Mouse (Mus musculus): ENCODE results near the gene Calml4. TPM values are rescaled to one million over a fixed set of nuclear protein-coding genes. Genes with fewer than 3 reads are reported as not detected.

Calml4 gene
- polyA plus RNA-seq (2014; fragmentation: Nextera tagmentation; extraction: Ambion mirVana): 0.24 and 0.79 TPM in 2 replicates

DNA sequence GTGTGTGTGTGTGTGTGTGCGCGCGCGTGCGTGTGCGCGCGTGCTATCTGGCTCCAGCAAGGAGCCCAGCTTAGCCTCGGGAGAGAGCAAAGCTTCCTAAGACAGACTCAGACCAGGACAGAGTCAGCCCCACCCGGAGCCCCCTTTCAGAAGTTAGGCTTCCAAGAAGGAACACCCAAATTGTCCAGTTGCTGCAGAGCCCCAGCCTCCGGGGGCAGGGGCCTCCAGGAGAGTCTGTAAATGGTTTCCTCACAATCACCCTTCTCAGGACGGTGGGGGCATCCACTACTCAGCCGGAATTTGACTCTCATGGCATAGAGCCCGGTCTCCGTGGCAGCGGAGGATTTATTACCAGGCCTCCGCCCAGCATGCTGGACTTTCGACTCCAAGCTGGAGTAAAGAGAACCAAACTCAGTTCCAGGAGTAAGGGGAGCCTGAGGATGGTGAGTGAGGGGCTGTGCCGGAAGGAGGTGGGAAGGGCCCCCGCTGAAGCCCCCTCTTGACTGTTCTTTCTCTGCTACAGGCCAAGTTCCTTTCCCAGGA lies at the start of gene Calml4:
Gene Calml4 (plus strand): TSS at position 362 of the 543 bp plus-strand sequence.
- Histone ChIP-seq H3K27me3 (ENCODE audit: control insufficient read depth, insufficient read depth, low read length) (no peaks in the 10 kb centered on the region), H3K36me3 (ENCODE audit: control insufficient read depth, insufficient read depth, low read length) (no peaks in the 10 kb centered on the region), H3K9ac (ENCODE audit: low read depth, low read length) (no peak within 1 kb of the TSS), H3K27ac (ENCODE audit: low read depth, low read length) (no peak within 1 kb of the TSS), H3K4me2 (no peak within 1 kb of the TSS), H3K9me3 (replicated peaks; ENCODE audit: control insufficient read depth, low read length) (no peaks in the 10 kb centered on the region), H3K4me3 (ENCODE audit: low read depth, low read length) (no peak within 1 kb of the TSS), H3K4me1 (ENCODE audit: control insufficient read depth, insufficient read depth, low read length) (peaks cover 8% of the 10 kb centered on the region)
- WGBS (ENCODE audit: insufficient replicate concordance): 68% methylated on average over 20 of the region's 20 CpGs
- no peak for ATAC-seq (replicated peaks; ENCODE audit: insufficient number of reproducible peaks, low FRiP score, low TSS enrichment)

DNA sequence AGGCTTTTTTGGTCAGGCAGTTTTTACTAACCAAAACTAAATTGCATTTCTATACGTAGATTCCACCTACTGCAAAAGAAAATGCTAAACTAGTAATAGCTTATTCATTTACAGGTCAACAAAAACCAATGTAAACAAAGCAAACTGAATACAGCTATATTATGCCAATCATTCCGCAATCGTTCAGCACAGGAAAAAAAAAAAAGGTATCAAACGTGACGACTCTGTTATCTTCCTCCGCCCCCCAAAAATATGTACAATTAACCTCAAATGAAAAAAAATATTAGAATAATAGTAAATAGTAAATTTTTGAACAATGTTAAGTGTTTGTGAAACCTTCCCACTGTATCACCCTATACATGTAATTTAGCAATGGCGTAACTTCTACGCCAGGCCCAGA lies 47.8 kb upstream of the Calml4 start:
- Histone ChIP-seq H3K36me3 (ENCODE audit: control insufficient read depth, insufficient read depth, low read length) (no peaks in the 10 kb centered on the region), H3K4me2 (peak overlapping the region; percentile 99), H3K27me3 (ENCODE audit: control insufficient read depth, insufficient read depth, low read length) (no peaks in the 10 kb centered on the region), H3K9me3 (replicated peaks; ENCODE audit: control insufficient read depth, low read length) (no peaks in the 10 kb centered on the region), H3K9ac (ENCODE audit: low read depth, low read length) (peak overlapping the region; percentile 97), H3K27ac (ENCODE audit: low read depth, low read length) (no peak overlapping the region), H3K4me3 (ENCODE audit: low read depth, low read length) (peak overlapping the region; percentile 94), H3K4me1 (ENCODE audit: control insufficient read depth, insufficient read depth, low read length) (peaks cover 10% of the 10 kb centered on the region)
- ATAC-seq (replicated peaks; ENCODE audit: insufficient number of reproducible peaks, low FRiP score, low TSS enrichment): no peak
- 14% methylated on average over 8 of the region's 8 CpGs for WGBS (ENCODE audit: insufficient replicate concordance)

DNA sequence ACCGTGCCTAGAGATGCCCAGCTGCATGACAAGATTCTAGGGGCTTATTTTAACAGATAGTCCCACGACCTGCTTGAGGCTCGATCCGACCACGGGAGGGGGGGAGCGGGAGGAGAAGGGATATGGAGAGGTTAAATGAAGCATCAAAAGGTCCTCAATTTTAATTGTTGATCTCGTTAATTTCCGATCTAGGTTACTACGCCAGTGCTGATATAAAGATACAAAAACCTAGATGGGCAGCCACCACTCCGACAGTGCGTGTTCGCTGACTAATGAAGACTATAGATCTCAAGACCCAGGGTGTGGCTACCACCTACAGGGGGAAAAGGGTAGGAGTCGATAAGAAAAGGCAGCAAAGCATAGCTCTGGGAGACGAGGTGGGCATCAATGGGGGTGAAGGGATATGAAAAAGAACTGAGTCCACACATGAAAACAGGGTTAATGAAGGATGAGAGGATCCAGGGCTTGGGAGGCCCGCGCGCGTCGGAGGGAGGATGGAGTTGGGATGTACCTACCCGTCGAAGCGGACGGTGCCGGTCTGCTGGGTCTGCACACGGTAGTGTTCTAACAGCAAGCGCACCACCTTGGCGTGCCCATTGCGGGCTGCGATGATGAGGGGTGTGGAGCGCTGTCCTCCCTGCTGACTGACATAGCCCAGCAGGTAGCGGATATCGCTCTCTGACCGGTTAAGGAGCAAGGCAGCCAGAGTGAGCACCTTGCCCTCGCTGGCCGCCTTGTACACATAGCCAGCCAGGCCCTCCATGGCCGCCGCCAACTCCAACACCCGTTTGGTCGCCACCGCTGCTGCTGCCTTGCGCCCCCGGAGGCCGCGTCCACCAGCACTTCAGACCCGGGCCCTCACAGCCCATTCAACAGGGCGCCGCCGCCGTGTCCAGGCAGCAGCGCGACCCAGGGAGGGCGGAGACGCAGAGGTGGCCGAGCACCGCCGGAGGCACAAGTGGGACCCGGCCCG lies 47.1 kb upstream of the Calml4 start:
- 1% methylated on average over 58 of the region's 58 CpGs for WGBS (ENCODE audit: insufficient replicate concordance)
- peak overlapping the region; percentile 99 for H3K4me2 ChIP-seq
- H3K27ac ChIP-seq (ENCODE audit: low read depth, low read length): peak overlapping the region; percentile 96
- peaks cover 10% of the 10 kb centered on the region for H3K4me1 ChIP-seq (ENCODE audit: control insufficient read depth, insufficient read depth, low read length)
- peak overlapping the region; percentile 97 for H3K9ac ChIP-seq (ENCODE audit: low read depth, low read length)
- H3K9me3 ChIP-seq (replicated peaks; ENCODE audit: control insufficient read depth, low read length): no peaks in the 10 kb centered on the region
- peak; percentile 39 for ATAC-seq (replicated peaks; ENCODE audit: insufficient number of reproducible peaks, low FRiP score, low TSS enrichment)
- no peaks in the 10 kb centered on the region for H3K36me3 ChIP-seq (ENCODE audit: control insufficient read depth, insufficient read depth, low read length)
- H3K4me3 ChIP-seq (ENCODE audit: low read depth, low read length): peak overlapping the region; percentile 94
- no peaks in the 10 kb centered on the region for H3K27me3 ChIP-seq (ENCODE audit: control insufficient read depth, insufficient read depth, low read length)

DNA sequence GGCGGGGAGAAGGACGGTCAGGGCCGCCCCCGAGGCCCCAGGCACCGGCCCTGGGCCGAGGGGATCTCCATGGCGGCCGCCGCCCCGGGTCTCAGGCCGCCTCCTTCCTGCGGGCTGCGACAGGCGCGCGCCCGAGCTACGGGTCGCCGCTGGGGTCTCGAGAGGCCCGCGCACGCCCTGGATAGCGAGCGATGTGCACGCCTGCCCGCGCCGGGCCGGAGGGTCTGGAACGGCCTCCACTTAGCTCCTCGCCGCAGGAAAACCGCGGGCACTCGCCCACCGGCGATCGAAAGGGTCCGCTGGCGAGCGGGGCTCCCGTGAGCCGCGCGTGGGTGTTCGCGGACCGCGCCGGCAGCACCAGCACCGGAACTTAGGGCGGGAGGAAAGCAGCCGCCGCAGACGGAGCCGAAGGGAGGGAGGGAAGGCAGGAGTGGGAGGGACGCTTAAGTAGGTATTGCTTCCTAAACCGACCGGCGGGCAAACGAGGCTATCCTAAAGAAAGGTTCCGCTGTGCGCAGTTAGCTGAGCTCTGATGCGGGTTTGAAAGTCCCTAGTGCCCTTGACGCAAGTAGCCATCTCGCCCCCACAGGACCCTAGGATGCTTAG lies 46.3 kb upstream of the Calml4 start, which contains the start of gene Fem1b:
Gene Fem1b (minus strand): TSS at position 419 of the 606 bp plus-strand sequence.
- Histone ChIP-seq H3K4me1 (ENCODE audit: control insufficient read depth, insufficient read depth, low read length) (peaks cover 10% of the 10 kb centered on the region), H3K4me2 (peak within 1 kb of the TSS; percentile 99), H3K9me3 (replicated peaks; ENCODE audit: control insufficient read depth, low read length) (no peaks in the 10 kb centered on the region), H3K27ac (ENCODE audit: low read depth, low read length) (peak within 1 kb of the TSS; percentile 96), H3K4me3 (ENCODE audit: low read depth, low read length) (peak within 1 kb of the TSS; percentile 94), H3K27me3 (ENCODE audit: control insufficient read depth, insufficient read depth, low read length) (no peaks in the 10 kb centered on the region), H3K36me3 (ENCODE audit: control insufficient read depth, insufficient read depth, low read length) (no peaks in the 10 kb centered on the region), H3K9ac (ENCODE audit: low read depth, low read length) (peak within 1 kb of the TSS; percentile 97)
- peak; percentile 85 for ATAC-seq (replicated peaks; ENCODE audit: insufficient number of reproducible peaks, low FRiP score, low TSS enrichment)
- under 1% methylated on average over 66 of the region's 68 CpGs for WGBS (ENCODE audit: insufficient replicate concordance)

GRCm38 (mm10) chr9:62812216-62813049 lies 45.4 kb upstream of the Calml4 start:
- H3K36me3 ChIP-seq (ENCODE audit: control insufficient read depth, insufficient read depth, low read length): no peaks in the 10 kb centered on the region
- H3K9ac ChIP-seq (ENCODE audit: low read depth, low read length): peak overlapping the region; percentile 97
- no peaks in the 10 kb centered on the region for H3K27me3 ChIP-seq (ENCODE audit: control insufficient read depth, insufficient read depth, low read length)
- H3K27ac ChIP-seq (ENCODE audit: low read depth, low read length): peak overlapping the region; percentile 96
- ATAC-seq (replicated peaks; ENCODE audit: insufficient number of reproducible peaks, low FRiP score, low TSS enrichment): no peak
- no peaks in the 10 kb centered on the region for H3K9me3 ChIP-seq (replicated peaks; ENCODE audit: control insufficient read depth, low read length)
- peak overlapping the region; percentile 94 for H3K4me3 ChIP-seq (ENCODE audit: low read depth, low read length)
- peaks cover 10% of the 10 kb centered on the region for H3K4me1 ChIP-seq (ENCODE audit: control insufficient read depth, insufficient read depth, low read length)
- WGBS (ENCODE audit: insufficient replicate concordance): 14% methylated on average over 14 of the region's 14 CpGs
- peak overlapping the region; percentile 99 for H3K4me2 ChIP-seq

- no peak overlapping the region for H3K27ac ChIP-seq (ENCODE audit: low read depth, low read length)
- no peak overlapping the region for H3K4me2 ChIP-seq
- H3K4me1 ChIP-seq (ENCODE audit: control insufficient read depth, insufficient read depth, low read length): peaks cover 4% of the 10 kb centered on the region; the same call in 1 of the 2 replicates
- H3K4me3 ChIP-seq (ENCODE audit: low read depth, low read length): no peak overlapping the region
- no peaks in the 10 kb centered on the region for H3K36me3 ChIP-seq (ENCODE audit: control insufficient read depth, insufficient read depth, low read length)
- H3K9ac ChIP-seq (ENCODE audit: low read depth, low read length): no peak overlapping the region
- 70% methylated on average over 2 of the region's 2 CpGs for WGBS (ENCODE audit: insufficient replicate concordance)
- H3K9me3 ChIP-seq (replicated peaks; ENCODE audit: control insufficient read depth, low read length): no peaks in the 10 kb centered on the region
- H3K27me3 ChIP-seq (ENCODE audit: control insufficient read depth, insufficient read depth, low read length): no peaks in the 10 kb centered on the region
- ATAC-seq (replicated peaks; ENCODE audit: insufficient number of reproducible peaks, low FRiP score, low TSS enrichment): no peak
Measured at GRCm38 (mm10) chr9:62814751-62815150, 43.1 kb upstream of the Calml4 start.

DNA sequence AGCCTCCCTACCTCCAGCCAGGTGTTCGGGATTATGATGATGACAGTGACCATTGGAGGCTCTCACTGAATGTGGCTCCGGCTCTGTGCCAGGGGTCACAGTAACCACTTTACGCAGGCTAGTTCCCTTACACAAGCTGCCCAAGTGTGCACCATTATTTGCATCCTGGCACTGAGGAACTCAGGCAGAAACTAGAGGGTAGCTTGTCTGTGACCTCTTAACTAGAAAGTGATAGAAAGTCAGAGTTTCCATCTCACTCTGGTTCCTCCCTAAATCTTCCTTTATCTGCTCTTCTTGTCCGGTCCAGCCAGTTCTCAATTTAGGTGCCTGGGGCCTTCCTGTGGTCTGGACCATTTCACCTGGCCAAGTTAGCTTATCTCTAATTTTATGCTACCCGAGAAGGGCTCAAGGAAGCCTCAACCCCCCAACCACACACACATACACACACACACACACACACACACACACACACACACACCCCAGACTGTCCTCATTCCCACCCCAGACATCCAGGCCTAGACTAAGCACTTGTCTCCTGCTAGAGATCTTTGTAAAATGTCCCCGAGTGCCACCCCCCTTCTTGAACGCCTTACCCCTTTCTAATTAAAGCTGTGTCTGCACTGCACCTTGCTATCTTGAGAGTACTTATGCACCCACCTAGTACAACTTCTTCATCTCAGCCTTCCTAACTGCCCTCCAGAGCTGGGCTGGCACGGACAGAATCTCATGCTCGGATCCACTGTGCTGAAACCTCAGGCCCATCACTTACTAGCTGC lies 41.4 kb upstream of the Calml4 start:
- H3K36me3 ChIP-seq (ENCODE audit: control insufficient read depth, insufficient read depth, low read length): no peaks in the 10 kb centered on the region
- H3K9me3 ChIP-seq (replicated peaks; ENCODE audit: control insufficient read depth, low read length): no peaks in the 10 kb centered on the region
- no peak overlapping the region for H3K9ac ChIP-seq (ENCODE audit: low read depth, low read length)
- H3K4me2 ChIP-seq: 0 out of 2 replicates have a peak overlapping the region, but pooled peaks have one; percentile 9
- H3K27ac ChIP-seq (ENCODE audit: low read depth, low read length): no peak overlapping the region
- H3K4me3 ChIP-seq (ENCODE audit: low read depth, low read length): no peak overlapping the region
- peaks cover 4% of the 10 kb centered on the region; the same call in 1 of the 2 replicates for H3K4me1 ChIP-seq (ENCODE audit: control insufficient read depth, insufficient read depth, low read length)
- 60% methylated on average over 9 of the region's 9 CpGs for WGBS (ENCODE audit: insufficient replicate concordance)
- H3K27me3 ChIP-seq (ENCODE audit: control insufficient read depth, insufficient read depth, low read length): no peaks in the 10 kb centered on the region
- no peak for ATAC-seq (replicated peaks; ENCODE audit: insufficient number of reproducible peaks, low FRiP score, low TSS enrichment)
